Mouse (Mus musculus): ENCODE measurements at regions not wholly inside any gene's neighbourhood (a gene's known extent, or its start where the extent isn't known, plus 50 kb on each side); places are given as distances from the start of the nearest gene placed in this dataset.

- H3K27me3 ChIP-seq (ENCODE audit: control insufficient read depth in 1 of 2, insufficient read depth in 2 of 2, low read length in 2 of 2), result no peaks in the 10 kb centered on the region
Measured at GRCm38 (mm10) chr7:145047771-145048480, 108.2 kb upstream of the Ccnd1 start.

GRCm38 (mm10) chr7:145045230-145045629 is 105.5 kb upstream of the Ccnd1 start:
- Histone ChIP-seq H3K4me3 (ENCODE audit: control insufficient read depth in 1 of 2, insufficient read depth in 1 of 2, low read depth in 2 of 2, low read length in 2 of 2) (no peak overlapping the region), H3K4me1 (ENCODE audit: control insufficient read depth in 1 of 2, insufficient read depth in 2 of 2, low read length in 2 of 2) (no peaks in the 10 kb centered on the region), H3K27me3 (ENCODE audit: control insufficient read depth in 1 of 2, insufficient read depth in 2 of 2, low read length in 2 of 2) (no peaks in the 10 kb centered on the region)

More at GRCm38 (mm10) chr7:145047771-145048480, 108.2 kb upstream of the Ccnd1 start:
- no peaks in the 10 kb centered on the region for H3K9me3 ChIP-seq (replicated peaks; ENCODE audit: insufficient read depth, low read length)
- no peaks in the 10 kb centered on the region for H3K4me1 ChIP-seq (ENCODE audit: control insufficient read depth in 1 of 2, insufficient read depth in 2 of 2, low read length in 2 of 2)
- no peak overlapping the region for H3K9ac ChIP-seq (ENCODE audit: control insufficient read depth, low read depth, low read length, poor library complexity, severe bottlenecking)
- no peaks in the 10 kb centered on the region for H3K79me2 ChIP-seq (ENCODE audit: control insufficient read depth, insufficient read depth, low read length, poor library complexity)
- DNase-seq (ENCODE audit: low read depth, low spot score), result no peak
- H3K27ac ChIP-seq (ENCODE audit: control insufficient read depth, low read depth, low read length), result no peak overlapping the region
- H3K36me3 ChIP-seq (ENCODE audit: control insufficient read depth in 1 of 2, insufficient read depth in 2 of 2, low read length in 2 of 2), result no peaks in the 10 kb centered on the region
- TF ChIP-seq RAD21 (IDR thresholded peaks at IDR 0.05; ENCODE audit: low read depth, low read length) (no peak), POLR2AphosphoS5 (IDR thresholded peaks at IDR 0.05; ENCODE audit: borderline replicate concordance, low read depth, low read length) (no peak), CHD1 (IDR thresholded peaks at IDR 0.05; ENCODE audit: low read depth, low read length) (no peak), UBTF (IDR thresholded peaks at IDR 0.05; ENCODE audit: borderline replicate concordance, insufficient read depth, low read depth, low read length) (no peak), NRF1 (IDR thresholded peaks at IDR 0.05; ENCODE audit: insufficient read depth, low read depth, low read length, poor library complexity, severe bottlenecking) (no peak), KAT2A (conservative IDR thresholded peaks at IDR 0.05; ENCODE audit: low read depth, low read length) (no peak), TAL1 (IDR thresholded peaks at IDR 0.05; ENCODE audit: low read length) (no peak)
- H3K4me3 ChIP-seq (ENCODE audit: control insufficient read depth in 1 of 2, insufficient read depth in 1 of 2, low read depth in 2 of 2, low read length in 2 of 2), result no peak overlapping the region

More at GRCm38 (mm10) chr7:145045230-145045629, 105.5 kb upstream of the Ccnd1 start:
- no peak for TF ChIP-seq SIN3A (IDR thresholded peaks at IDR 0.05; ENCODE audit: low read length)
- no peak for TF ChIP-seq CHD1 (IDR thresholded peaks at IDR 0.05; ENCODE audit: low read depth, low read length)
- TF ChIP-seq ZNF384 (IDR thresholded peaks at IDR 0.05; ENCODE audit: low read depth, low read length), result no peak
- no peak for TF ChIP-seq ZMIZ1 (IDR thresholded peaks at IDR 0.05; ENCODE audit: low read depth, low read length)
- TF ChIP-seq ZKSCAN1 (IDR thresholded peaks at IDR 0.05; ENCODE audit: low read depth, low read length), result no peak
- no peak for TF ChIP-seq ZC3H11A (IDR thresholded peaks at IDR 0.05; ENCODE audit: low read depth, low read length)
- no peak for TF ChIP-seq EP300 (IDR thresholded peaks at IDR 0.05; ENCODE audit: low read depth in 1 of 2, low read length in 2 of 2)
- TF ChIP-seq MAZ (IDR thresholded peaks at IDR 0.05; ENCODE audit: low read depth, low read length), result no peak
- no peak for TF ChIP-seq RCOR1 (IDR thresholded peaks at IDR 0.05; ENCODE audit: low read depth, low read length)
- TF ChIP-seq TBP (IDR thresholded peaks at IDR 0.05; ENCODE audit: low read depth, low read length), result no peak
- no peak for TF ChIP-seq USF2 (IDR thresholded peaks at IDR 0.05; ENCODE audit: borderline replicate concordance in 1 of 2, insufficient read depth in 1 of 2, low read depth in 1 of 2, low read length in 2 of 2)
- no peak for TF ChIP-seq TAL1 (IDR thresholded peaks at IDR 0.05; ENCODE audit: low read length)
- no peak for TF ChIP-seq HCFC1 (IDR thresholded peaks at IDR 0.05; ENCODE audit: low read depth, low read length)
- TF ChIP-seq POLR2AphosphoS2 (IDR thresholded peaks at IDR 0.05; ENCODE audit: low read length), result no peak
- TF ChIP-seq GATA1 (IDR thresholded peaks at IDR 0.05; ENCODE audit: low read depth, low read length), result no peak
- no peak for TF ChIP-seq ETS1 (IDR thresholded peaks at IDR 0.05; ENCODE audit: low read depth, low read length)
- TF ChIP-seq CTCF (IDR thresholded peaks at IDR 0.05 in 2 of 3, conservative IDR thresholded peaks at IDR 0.05 in 1 of 3; ENCODE audit: control insufficient read depth in 1 of 3, insufficient read depth in 1 of 3, low read depth in 2 of 3, low read length in 3 of 3, poor library complexity in 1 of 3, severe bottlenecking in 1 of 3), result no peak
- no peak for TF ChIP-seq KAT2A (conservative IDR thresholded peaks at IDR 0.05; ENCODE audit: low read depth, low read length)
- TF ChIP-seq SMC3 (IDR thresholded peaks at IDR 0.05; ENCODE audit: low read depth, low read length), result no peak
- no peak for DNase-seq (ENCODE audit: low read depth, low spot score)
- H3K79me2 ChIP-seq (ENCODE audit: control insufficient read depth, insufficient read depth, low read length, poor library complexity), result no peaks in the 10 kb centered on the region
- no peak overlapping the region for H3K27ac ChIP-seq (ENCODE audit: control insufficient read depth, low read depth, low read length)
- no peaks in the 10 kb centered on the region for H3K9me3 ChIP-seq (replicated peaks; ENCODE audit: insufficient read depth, low read length)
- no peaks in the 10 kb centered on the region for H3K36me3 ChIP-seq (ENCODE audit: control insufficient read depth in 1 of 2, insufficient read depth in 2 of 2, low read length in 2 of 2)
- H3K9ac ChIP-seq (ENCODE audit: control insufficient read depth, low read depth, low read length, poor library complexity, severe bottlenecking), result no peak overlapping the region
